Mouse (Mus musculus): Measurements from ENCODE around the gene Vwa7.
A peak's percentile ranks its signal among the peaks of the same experiment; 100 is the strongest.

The Vwa7 gene

GRCm38 (mm10) chr17:35047688-35048087 lies 31.3 kb downstream of the Vwa7 start:
- DNase-seq, result peak; percentile 82

GRCm38 (mm10) chr17:35048149-35048931 lies 32.0 kb downstream of the Vwa7 start:
- DNase-seq, result peak; percentile 19

GRCm38 (mm10) chr17:35048932-35049440 lies 32.6 kb downstream of the Vwa7 start:
- no peak for DNase-seq

- DNase-seq, result peak; percentile 46
These were observed 33.2 kb downstream of the Vwa7 start, which contains the start of gene Clic1 for GRCm38 (mm10) chr17:35049561-35050016. Gene Clic1, plus strand, starts transcription at chr17:35049966.

GRCm38 (mm10) chr17:35050126-35050750 lies 33.9 kb downstream of the Vwa7 start:
- DNase-seq, result peak; percentile 73

- DNase-seq, result peak; percentile 81
These were observed 35.0 kb downstream of the Vwa7 start for GRCm38 (mm10) chr17:35051156-35052086.

GRCm38 (mm10) chr17:35052271-35052798 lies 36.0 kb downstream of the Vwa7 start:
- DNase-seq, result no peak

- peak; percentile 3 for DNase-seq
These were observed 39.5 kb downstream of the Vwa7 start for GRCm38 (mm10) chr17:35055691-35056495.

GRCm38 (mm10) chr17:35057090-35057489 lies 40.7 kb downstream of the Vwa7 start:
- DNase-seq, result no peak

- no peak for DNase-seq
These were observed 41.9 kb downstream of the Vwa7 start for GRCm38 (mm10) chr17:35058316-35058715.

GRCm38 (mm10) chr17:35058911-35059892 lies 42.8 kb downstream of the Vwa7 start, which contains the start of gene Ddah2:
Gene Ddah2, plus strand, starts transcription at chr17:35059035.
- peak; percentile 85 for DNase-seq

- no peak for DNase-seq
These were observed 43.7 kb downstream of the Vwa7 start for GRCm38 (mm10) chr17:35060071-35060470.

GRCm38 (mm10) chr17:35060737-35061297 lies 44.4 kb downstream of the Vwa7 start:
- peak; percentile 35 for DNase-seq

GRCm38 (mm10) chr17:35061299-35061698 lies 44.9 kb downstream of the Vwa7 start:
- no peak for DNase-seq

GRCm38 (mm10) chr17:35063466-35063865 lies 47.1 kb downstream of the Vwa7 start:
- no peak for DNase-seq

- DNase-seq, result no peak
These were observed 48.0 kb downstream of the Vwa7 start for GRCm38 (mm10) chr17:35064378-35064877.

GRCm38 (mm10) chr17:35064951-35065947 lies 48.9 kb downstream of the Vwa7 start, which contains the start of gene Ly6g6c:
Gene Ly6g6c, plus strand, starts transcription at chr17:35065388.
- DNase-seq, result peak; percentile 84

- no peak for DNase-seq
These were observed 49.7 kb downstream of the Vwa7 start, which contains the start of gene Mpig6b for GRCm38 (mm10) chr17:35066084-35066483. Gene Mpig6b, minus strand, starts transcription at chr17:35066184.
